Mouse (Mus musculus): ENCODE measurements around the gene Ccdc34.

DNA sequence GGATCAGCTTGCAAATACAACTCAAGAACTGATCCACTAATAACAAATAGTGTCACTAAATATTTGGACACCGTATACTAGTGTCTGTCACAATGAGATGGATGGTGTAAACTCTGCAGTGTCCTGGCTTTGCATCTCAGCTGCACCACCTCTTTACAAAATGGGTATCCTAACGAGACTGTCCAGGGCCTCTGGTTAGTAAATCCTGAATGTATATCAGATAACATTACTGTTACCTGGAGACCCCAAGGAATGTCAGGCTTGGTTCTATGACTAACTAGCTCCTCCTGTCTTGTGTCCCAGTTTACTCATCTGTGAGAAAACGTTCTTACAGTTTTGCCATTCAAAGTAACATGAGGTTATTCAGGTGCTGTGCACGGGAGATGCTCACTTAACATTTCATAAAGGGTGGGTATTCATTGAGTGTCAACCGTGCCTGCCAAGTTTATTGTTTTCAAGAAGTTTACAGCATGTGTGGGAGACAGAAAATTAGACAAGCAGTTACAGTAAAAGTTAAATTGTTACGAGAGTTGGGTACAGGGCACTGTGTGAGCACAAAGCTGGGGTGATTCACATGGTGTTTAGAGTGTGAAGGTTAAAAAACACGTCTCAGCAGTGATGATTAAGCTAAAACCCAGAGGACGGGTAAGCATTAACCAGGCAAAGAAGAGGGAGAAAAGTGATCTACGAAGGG is 197.5 kb downstream of the Ccdc34 start:
- TF ChIP-seq GATA1 (IDR thresholded peaks at IDR 0.05; ENCODE audit: low read length): no peak
- no peak for TF ChIP-seq TAL1 (IDR thresholded peaks at IDR 0.05; ENCODE audit: low read length)
